Mouse (Mus musculus) heart, embryonic 12.5 days (tissue): ENCODE data around the gene Lpcat2. TPM values are rescaled to one million over a fixed set of nuclear protein-coding genes. Genes with fewer than 3 reads are reported as not detected.
A peak's percentile ranks its signal among the peaks of the same experiment; 100 is the strongest.

Experiments
- ATAC-seq: fragments of 200-750 bp; cut with Nextera tagmentation; 2 replicates; pipeline ENCODE4 v1.8.0; 2017; ENCODE audit warnings: moderate TSS enrichment, moderate library complexity; ENCODE audit not compliant: insufficient number of reproducible peaks, low FRiP score
- H3K27ac ChIP-seq: fragments of 300-500 bp; sonication (generic); 2 replicates; pipeline ENCODE4 v1.5.1; 2016; ENCODE audit warnings: mild to moderate bottlenecking, moderate library complexity; ENCODE audit not compliant: poor library complexity, severe bottlenecking
- H3K27me3 ChIP-seq: fragments of 300-500 bp; sonication (generic); replicated peaks from 2 replicates; pipeline ENCODE4 v1.6.1; 2016; ENCODE audit warnings: mild to moderate bottlenecking, moderate library complexity
- H3K36me3 ChIP-seq: fragments of 300-500 bp; sonication (generic); 2 replicates; pipeline ENCODE4 v1.6.1; 2016; ENCODE audit warnings: mild to moderate bottlenecking, moderate library complexity
- H3K4me1 ChIP-seq: fragments of 300-500 bp; sonication (generic); replicated peaks from 2 replicates; pipeline ENCODE4 v1.6.1; 2016; ENCODE audit warnings: mild to moderate bottlenecking
- H3K4me2 ChIP-seq: fragments of 300-500 bp; sonication (generic); 2 replicates; pipeline ENCODE4 v1.6.1; 2016; ENCODE audit warnings: mild to moderate bottlenecking, moderate library complexity
- H3K4me3 ChIP-seq: fragments of 300-500 bp; sonication (generic); 2 replicates; pipeline ENCODE4 v1.5.1; 2016; ENCODE audit warnings: mild to moderate bottlenecking
- H3K9ac ChIP-seq: fragments of 300-500 bp; sonication (generic); 2 replicates; pipeline ENCODE4 v1.6.1; 2016; ENCODE audit warnings: mild to moderate bottlenecking, moderate library complexity
- H3K9me3 ChIP-seq: fragments of 300-500 bp; sonication (generic); replicated peaks from 2 replicates; pipeline ENCODE4 v1.6.1; 2016; ENCODE audit warnings: mild to moderate bottlenecking, moderate library complexity
- WGBS: fragments of 180-500 bp; shearing (Covaris S2); methylation state at CpG from one replicate; pipeline ENCODE4 v1.1.7; 2016; 5-methylcytosine and 5-hydroxymethylcytosine counted together
- polyA plus RNA-seq: library from polyadenylated mRNA; unstranded; fragments of >200 nt; fragmentation: Nextera tagmentation; extraction: Ambion mirVana; gene quantifications from 2 replicates; pipeline ENCODE4 v1.2.1, GENCODE M21; 2016

The Lpcat2 gene
- 3.0 and 4.9 TPM in 2 replicates for polyA plus RNA-seq

GRCm38 (mm10) chr8:92855171-92855894 lies at the start of gene Lpcat2:
TSS of gene Lpcat2 (plus strand) at chr8:92855339.
- 1% methylated on average over 49 of the region's 50 CpGs for WGBS
- H3K27me3 ChIP-seq: peaks cover 10% of the 10 kb centered on the region; the same call in 1 of the 2 replicates
- peak within 1 kb of the TSS; percentile 84 for H3K4me2 ChIP-seq
- H3K9me3 ChIP-seq: no peaks in the 10 kb centered on the region
- H3K4me1 ChIP-seq: peaks cover 13% of the 10 kb centered on the region; the same call in 1 of the 2 replicates
- H3K27ac ChIP-seq: no peak within 1 kb of the TSS
- H3K36me3 ChIP-seq: peaks cover 8% of the 10 kb centered on the region; the same call in 1 of the 2 replicates
- peak within 1 kb of the TSS; percentile 73 for H3K9ac ChIP-seq
- H3K4me3 ChIP-seq: peak within 1 kb of the TSS; percentile 64
- peak; percentile 76; the same call in 1 of the 2 replicates for ATAC-seq

- H3K4me1 ChIP-seq: no peaks in the 10 kb centered on the region
- no peaks in the 10 kb centered on the region for H3K9me3 ChIP-seq
- H3K4me2 ChIP-seq: no peak overlapping the region
- H3K27ac ChIP-seq: no peak overlapping the region
- no peak overlapping the region for H3K9ac ChIP-seq
- H3K4me3 ChIP-seq: no peak overlapping the region
- H3K27me3 ChIP-seq: peaks cover 3% of the 10 kb centered on the region; the same call in 1 of the 2 replicates
- ATAC-seq: no peak
- no peaks in the 10 kb centered on the region for H3K36me3 ChIP-seq
- 69% methylated on average over 2 of the region's 2 CpGs for WGBS
These were observed 42.4 kb upstream of the Lpcat2 start for GRCm38 (mm10) chr8:92812773-92813172.

GRCm38 (mm10) chr8:92815661-92816060 lies 39.5 kb upstream of the Lpcat2 start:
- no peak overlapping the region for H3K9ac ChIP-seq
- H3K36me3 ChIP-seq: no peaks in the 10 kb centered on the region
- no peak overlapping the region for H3K4me3 ChIP-seq
- no peaks in the 10 kb centered on the region for H3K4me1 ChIP-seq
- WGBS: 84% methylated on average over 5 of the region's 5 CpGs
- H3K4me2 ChIP-seq: no peak overlapping the region
- no peaks in the 10 kb centered on the region for H3K9me3 ChIP-seq
- H3K27ac ChIP-seq: no peak overlapping the region
- no peak for ATAC-seq
- no peaks in the 10 kb centered on the region; the same call in 1 of the 2 replicates for H3K27me3 ChIP-seq

- H3K4me3 ChIP-seq: no peak overlapping the region
- no peak overlapping the region for H3K27ac ChIP-seq
- no peak overlapping the region for H3K4me2 ChIP-seq
- no peaks in the 10 kb centered on the region for H3K9me3 ChIP-seq
- 21% methylated on average over 6 of the region's 6 CpGs for WGBS
- no peak overlapping the region for H3K9ac ChIP-seq
- ATAC-seq: peak; percentile 58
- no peaks in the 10 kb centered on the region for H3K36me3 ChIP-seq
- no peaks in the 10 kb centered on the region for H3K4me1 ChIP-seq
- no peaks in the 10 kb centered on the region; the same call in 1 of the 2 replicates for H3K27me3 ChIP-seq
These were observed 37.0 kb upstream of the Lpcat2 start for GRCm38 (mm10) chr8:92817928-92818818.

- Histone ChIP-seq H3K9ac (no peak overlapping the region), H3K4me1 (no peaks in the 10 kb centered on the region), H3K4me3 (no peak overlapping the region), H3K36me3 (no peaks in the 10 kb centered on the region), H3K4me2 (no peak overlapping the region), H3K27ac (no peak overlapping the region), H3K27me3 (peaks cover 7% of the 10 kb centered on the region; the same call in 1 of the 2 replicates), H3K9me3 (no peaks in the 10 kb centered on the region)
- ATAC-seq: no peak
These were observed 34.0 kb upstream of the Lpcat2 start for GRCm38 (mm10) chr8:92821151-92821550.

- H3K4me1 ChIP-seq: no peaks in the 10 kb centered on the region
- H3K4me3 ChIP-seq: no peak overlapping the region
- H3K4me2 ChIP-seq: no peak overlapping the region
- no peaks in the 10 kb centered on the region for H3K36me3 ChIP-seq
- H3K9ac ChIP-seq: no peak overlapping the region
- peaks cover 7% of the 10 kb centered on the region; the same call in 1 of the 2 replicates for H3K27me3 ChIP-seq
- WGBS: 67% methylated on average over 5 of the region's 5 CpGs
- ATAC-seq: no peak
- no peak overlapping the region for H3K27ac ChIP-seq
- H3K9me3 ChIP-seq: no peaks in the 10 kb centered on the region
These were observed 32.8 kb upstream of the Lpcat2 start for GRCm38 (mm10) chr8:92822386-92822785.

- Histone ChIP-seq H3K27me3 (peaks cover 19% of the 10 kb centered on the region; the same call in 1 of the 2 replicates), H3K4me3 (no peak overlapping the region), H3K4me2 (no peak overlapping the region), H3K9ac (no peak overlapping the region), H3K4me1 (peaks cover 6% of the 10 kb centered on the region; the same call in 1 of the 2 replicates), H3K9me3 (no peaks in the 10 kb centered on the region), H3K36me3 (no peaks in the 10 kb centered on the region), H3K27ac (no peak overlapping the region)
- ATAC-seq: no peak
- WGBS: 46% methylated on average over 4 of the region's 4 CpGs
These were observed 29.1 kb upstream of the Lpcat2 start for GRCm38 (mm10) chr8:92825991-92826390.

- Histone ChIP-seq H3K36me3 (peaks cover 11% of the 10 kb centered on the region), H3K4me1 (peaks cover 6% of the 10 kb centered on the region; the same call in 1 of the 2 replicates), H3K4me2 (peak within 1 kb of the TSS; percentile 69), H3K27ac (peak within 1 kb of the TSS; percentile 73), H3K27me3 (peaks cover 19% of the 10 kb centered on the region; the same call in 1 of the 2 replicates), H3K9ac (peak within 1 kb of the TSS; percentile 72), H3K9me3 (no peaks in the 10 kb centered on the region), H3K4me3 (peak within 1 kb of the TSS; percentile 59)
- peak; percentile 78 for ATAC-seq
- under 1% methylated on average over 34 of the region's 37 CpGs for WGBS
These were observed 27.7 kb upstream of the Lpcat2 start, which contains the start of gene Mmp2 for GRCm38 (mm10) chr8:92827243-92828034. TSS of gene Mmp2 (plus strand) at chr8:92827291.

- Histone ChIP-seq H3K27ac (peak overlapping the region; percentile 73; the same call in 1 of the 2 replicates), H3K4me3 (peak overlapping the region; percentile 59), H3K9me3 (no peaks in the 10 kb centered on the region), H3K4me1 (peaks cover 6% of the 10 kb centered on the region; the same call in 1 of the 2 replicates), H3K4me2 (peak overlapping the region; percentile 69), H3K9ac (0 out of 2 replicates have a peak overlapping the region, but pooled peaks have one; percentile 72), H3K27me3 (peaks cover 19% of the 10 kb centered on the region; the same call in 1 of the 2 replicates), H3K36me3 (peaks cover 15% of the 10 kb centered on the region)
- ATAC-seq: no peak
- 38% methylated on average over 15 of the region's 15 CpGs for WGBS
These were observed 26.8 kb upstream of the Lpcat2 start for GRCm38 (mm10) chr8:92828251-92828743.

GRCm38 (mm10) chr8:92834065-92834731 lies 20.9 kb upstream of the Lpcat2 start:
- 54% methylated on average over 5 of the region's 5 CpGs for WGBS
- Histone ChIP-seq H3K9me3 (no peaks in the 10 kb centered on the region), H3K27ac (no peak overlapping the region), H3K27me3 (no peaks in the 10 kb centered on the region), H3K4me3 (no peak overlapping the region), H3K4me1 (no peaks in the 10 kb centered on the region), H3K9ac (no peak overlapping the region), H3K4me2 (no peak overlapping the region), H3K36me3 (peaks cover 53% of the 10 kb centered on the region)
- no peak for ATAC-seq
